Comparison of ENCODE assay signal across 8 mouse cellular contexts in the genomic region with DNA sequence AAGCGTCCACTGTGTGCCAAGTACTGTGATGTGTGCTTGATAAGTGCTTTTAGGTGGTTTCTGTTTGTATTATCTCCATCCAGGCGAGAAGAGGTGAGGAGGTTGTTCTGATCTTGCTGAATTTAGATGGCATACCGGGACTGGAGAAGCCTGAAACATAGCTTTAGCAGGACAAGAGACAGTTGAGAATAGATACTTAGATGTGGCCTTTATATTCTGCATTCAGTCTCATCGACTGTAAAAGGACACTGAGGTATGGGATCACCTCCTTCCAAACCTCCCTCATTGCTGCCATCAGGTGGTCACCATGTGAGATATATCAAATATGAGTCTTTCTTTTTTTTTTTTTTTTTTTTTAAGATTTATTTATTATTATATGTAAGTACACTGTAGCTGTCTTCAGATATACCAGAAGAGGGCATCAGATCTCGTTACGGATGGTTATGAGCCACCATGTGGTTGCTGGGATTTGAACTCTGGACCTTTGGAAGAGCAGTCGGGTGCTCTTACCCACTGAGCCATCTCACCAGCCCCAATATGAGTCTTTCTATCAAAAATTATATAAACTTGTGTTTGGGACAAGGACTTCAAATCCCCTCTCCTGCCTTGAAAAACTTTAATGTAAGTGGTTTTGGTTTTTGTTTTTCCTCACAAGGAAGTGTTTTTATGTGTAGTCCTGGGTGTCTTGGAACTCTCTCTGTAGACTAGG. TPM values are rescaled to one million over a fixed set of nuclear protein-coding genes. Genes with fewer than 3 reads are reported as not detected.
DNase-seq lines count a peak whose midpoint lies in the region; ATAC-seq lines count a peak whose summit lies in the region.
"Not testable (repeated sequence)": the region's sequence is repeated elsewhere in the genome, so short reads cannot be mapped to it uniquely, and the experiment has no call there.

No protein-coding gene starts in this region.

- H3K27me3 ChIP-seq in forebrain, embryonic 16.5 days (replicated peaks; ENCODE audit: control insufficient read depth, insufficient read depth, low read length); hindbrain, embryonic 16.5 days (replicated peaks; ENCODE audit: control insufficient read depth, insufficient read depth, low read length); limb, embryonic 10.5 days (ENCODE audit: low read depth, poor library complexity, severe bottlenecking): not testable (repeated sequence)

- not testable (repeated sequence) for ATAC-seq in forebrain, embryonic 16.5 days; hindbrain, embryonic 16.5 days

- peak overlapping the region; percentile 51 for H3K9ac ChIP-seq in forebrain, embryonic 16.5 days (replicated peaks; ENCODE audit: low read depth, low read length)
- peak overlapping the region; percentile 76 for H3K9ac ChIP-seq in hindbrain, embryonic 16.5 days (ENCODE audit: low read depth, low read length)

- peaks cover 10% of the 10 kb centered on the region; the same call in 1 of the 2 replicates for H3K36me3 ChIP-seq in forebrain, embryonic 16.5 days (ENCODE audit: control insufficient read depth, insufficient read depth)
- H3K36me3 ChIP-seq in hindbrain, embryonic 16.5 days (ENCODE audit: control insufficient read depth, insufficient read depth, low read length), result peaks cover 12% of the 10 kb centered on the region
- peaks cover 24% of the 10 kb centered on the region for H3K36me3 ChIP-seq in limb, embryonic 10.5 days

- H3K27ac ChIP-seq in forebrain, embryonic 16.5 days (ENCODE audit: low read length), result peak overlapping the region; percentile 64
- H3K27ac ChIP-seq in hindbrain, embryonic 16.5 days (ENCODE audit: low read depth, low read length), result peak overlapping the region; percentile 85
- peak overlapping the region; percentile 51 for H3K27ac ChIP-seq in limb, embryonic 10.5 days

- 23% methylated on average over 5 of the region's 7 CpGs for WGBS in forebrain, embryonic 16.5 days
- 25% methylated on average over 5 of the region's 7 CpGs for WGBS in hindbrain, embryonic 16.5 days
- 36% methylated on average over 7 of the region's 7 CpGs for WGBS in limb, embryonic 10.5 days

- H3K4me3 ChIP-seq in forebrain, embryonic 16.5 days (replicated peaks; ENCODE audit: low read length), result peak overlapping the region; percentile 93
- peak overlapping the region; percentile 98 for H3K4me3 ChIP-seq in hindbrain, embryonic 16.5 days (ENCODE audit: low read length)
- H3K4me3 ChIP-seq in limb, embryonic 10.5 days, result peak overlapping the region; percentile 90

- H3K4me1 ChIP-seq in forebrain, embryonic 16.5 days (replicated peaks; ENCODE audit: control insufficient read depth, insufficient read depth, low read length); hindbrain, embryonic 16.5 days (ENCODE audit: control insufficient read depth, insufficient read depth, low read depth, low read length): not testable (repeated sequence)
- peaks cover 14% of the 10 kb centered on the region; the same call in 1 of the 2 replicates for H3K4me1 ChIP-seq in limb, embryonic 10.5 days

- not testable (repeated sequence) for H3K9me3 ChIP-seq in forebrain, embryonic 16.5 days (ENCODE audit: control insufficient read depth, low read length); hindbrain, embryonic 16.5 days (ENCODE audit: control insufficient read depth, low read length); limb, embryonic 10.5 days (replicated peaks)

- DNase-seq in T-cell, adult 2 months (ENCODE audit: low spot score), result peak; percentile 56
- peak; percentile 68 to 72 for DNase-seq in cerebellum, postnatal 14 days
- DNase-seq in limb, embryonic 10.5 days (ENCODE audit: low spot score), result not testable (repeated sequence)
- DNase-seq in lung, postnatal 36 days, result peak; percentile 55
- peak; percentile 16 for DNase-seq in retina, adult 2 months (ENCODE audit: low read depth, low spot score)
- peak; percentile 35 for DNase-seq in urinary bladder, postnatal 14 days (ENCODE audit: low spot score)

- peak overlapping the region; percentile 75 for H3K4me2 ChIP-seq in forebrain, embryonic 16.5 days (ENCODE audit: low read length)
- peak overlapping the region; percentile 91 for H3K4me2 ChIP-seq in hindbrain, embryonic 16.5 days (ENCODE audit: low read length)

RNA-seq across cellular contexts. Expression of a gene that starts 0.9 kb away (rescaled TPM):
- 249 and 250 TPM in 2 replicates for polyA plus RNA-seq in forebrain, embryonic 16.5 days (2015; fragmentation: Nextera tagmentation; extraction: Ambion mirVana)
- polyA plus RNA-seq in hindbrain, embryonic 16.5 days (2015; fragmentation: Nextera tagmentation; extraction: Ambion mirVana), result 274 and 298 TPM in 2 replicates
- polyA plus RNA-seq in limb, embryonic 10.5 days (2016; fragmentation: Nextera tagmentation; extraction: Ambion mirVana), result 208 and 229 TPM in 2 replicates

RNA-seq across cellular contexts. Expression of a gene that starts 40.2 kb away (rescaled TPM):
- 7.2 and 8.1 TPM in 2 replicates for polyA plus RNA-seq in forebrain, embryonic 16.5 days (2015; fragmentation: Nextera tagmentation; extraction: Ambion mirVana)
- polyA plus RNA-seq in hindbrain, embryonic 16.5 days (2015; fragmentation: Nextera tagmentation; extraction: Ambion mirVana), result 5.4 and 5.7 TPM in 2 replicates
- polyA plus RNA-seq in limb, embryonic 10.5 days (2016; fragmentation: Nextera tagmentation; extraction: Ambion mirVana), result 8.5 and 9.7 TPM in 2 replicates
